Mouse (Mus musculus) retina, postnatal 1 day (tissue): ENCODE measurements at regions not wholly inside any gene's neighbourhood (a gene's known extent, or its start where the extent isn't known, plus 50 kb on each side); places are given as distances from the start of the nearest gene placed in this dataset.

Experiments used
- DNase-seq: peaks from one replicate; pipeline ENCODE4 v3.0.0-alpha.2; 2012

GRCm38 (mm10) chr7:70748884-70749283 lies 382.3 kb upstream of the Nr2f2 start:
- DNase-seq, result no peak

GRCm38 (mm10) chr7:70748345-70748744 lies 381.8 kb upstream of the Nr2f2 start:
- no peak for DNase-seq

GRCm38 (mm10) chr7:70744296-70744695 lies 377.8 kb upstream of the Nr2f2 start:
- no peak for DNase-seq

- DNase-seq, result no peak
Observed at GRCm38 (mm10) chr7:70735591-70735990, 369.1 kb upstream of the Nr2f2 start.

- no peak for DNase-seq
Observed at GRCm38 (mm10) chr7:70733501-70733900, 367.0 kb upstream of the Nr2f2 start.

- no peak for DNase-seq
Observed at GRCm38 (mm10) chr7:70729896-70730295, 363.4 kb upstream of the Nr2f2 start.

GRCm38 (mm10) chr7:70718149-70718765 lies 351.7 kb upstream of the Nr2f2 start:
- DNase-seq, result no peak

- no peak for DNase-seq
Observed at GRCm38 (mm10) chr7:70717608-70718007, 351.1 kb upstream of the Nr2f2 start.

- DNase-seq, result no peak
Observed at GRCm38 (mm10) chr7:70716811-70717458, 350.4 kb upstream of the Nr2f2 start.

- no peak for DNase-seq
Observed at GRCm38 (mm10) chr7:70712141-70712540, 345.6 kb upstream of the Nr2f2 start.

- DNase-seq, result no peak
Observed at GRCm38 (mm10) chr7:70706281-70706680, 339.7 kb upstream of the Nr2f2 start.

- DNase-seq, result no peak
Observed at GRCm38 (mm10) chr7:70703784-70704183, 337.2 kb upstream of the Nr2f2 start.

GRCm38 (mm10) chr7:70700461-70700860 lies 333.9 kb upstream of the Nr2f2 start:
- DNase-seq, result no peak

- no peak for DNase-seq
Observed at GRCm38 (mm10) chr7:70699391-70699790, 332.9 kb upstream of the Nr2f2 start.

- DNase-seq, result no peak
Observed at GRCm38 (mm10) chr7:70698986-70699385, 332.5 kb upstream of the Nr2f2 start.

GRCm38 (mm10) chr7:70692160-70692559 lies 325.6 kb upstream of the Nr2f2 start:
- DNase-seq, result no peak

GRCm38 (mm10) chr7:70690845-70691244 lies 324.3 kb upstream of the Nr2f2 start:
- DNase-seq, result no peak

GRCm38 (mm10) chr7:70669065-70669464 lies 302.5 kb upstream of the Nr2f2 start:
- DNase-seq, result no peak

- peak; percentile 75 for DNase-seq
Observed at GRCm38 (mm10) chr7:70660162-70660561, 293.6 kb upstream of the Nr2f2 start.

GRCm38 (mm10) chr7:70649760-70650377 lies 283.3 kb upstream of the Nr2f2 start:
- no peak for DNase-seq

GRCm38 (mm10) chr7:70646801-70647200 lies 280.3 kb upstream of the Nr2f2 start:
- DNase-seq, result no peak

- peak; percentile 37 for DNase-seq
Observed at GRCm38 (mm10) chr7:70643694-70644301, 277.3 kb upstream of the Nr2f2 start.

- DNase-seq, result no peak
Observed at GRCm38 (mm10) chr7:70643055-70643454, 276.5 kb upstream of the Nr2f2 start.

- DNase-seq, result peak; percentile 33
Observed at GRCm38 (mm10) chr7:70641217-70641616, 274.7 kb upstream of the Nr2f2 start.
